8 mouse cellular contexts compared by ENCODE assay signal in the genomic region with DNA sequence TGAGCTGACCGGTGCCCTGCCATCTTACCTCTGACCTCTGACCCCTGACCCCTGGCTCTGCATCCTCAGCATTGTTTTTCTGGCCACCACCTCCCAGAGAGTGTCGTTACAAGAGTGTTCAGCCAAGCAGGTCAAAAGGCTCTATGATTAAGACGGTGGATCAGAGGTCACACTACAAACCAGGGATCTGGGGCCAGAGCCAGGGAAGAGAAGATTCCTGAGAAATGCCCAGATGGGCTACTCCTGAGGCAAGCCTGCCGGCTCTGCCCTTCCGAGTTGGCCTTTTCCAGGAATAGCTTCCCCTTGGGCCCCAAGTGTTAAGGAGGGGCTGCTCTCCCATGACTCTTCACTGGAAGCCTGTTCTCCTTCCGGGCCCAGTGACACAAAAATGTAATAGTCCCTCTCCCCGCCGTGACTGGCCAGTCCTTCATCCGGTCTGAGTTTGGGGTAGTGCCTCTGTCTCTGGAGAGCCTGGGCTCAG. TPM values are rescaled to one million over a fixed set of nuclear protein-coding genes. Genes with fewer than 3 reads are reported as not detected.
DNase-seq lines count a peak whose midpoint lies in the region; ATAC-seq and TF ChIP-seq lines count a peak whose summit lies in the region.

No protein-coding gene starts in this region.

- TF ChIP-seq CTCF in left cerebral cortex, adult 2 months (IDR thresholded peaks at IDR 0.05) = no peak

- H3K4me3 ChIP-seq in left cerebral cortex, adult 2 months = peak overlapping the region; percentile 64; the same call in 1 of the 2 replicates
- no peak overlapping the region for H3K4me3 ChIP-seq in intestine, embryonic 15.5 days (replicated peaks)

- no peaks in the 10 kb centered on the region for H3K36me3 ChIP-seq in intestine, embryonic 15.5 days

- H3K4me1 ChIP-seq in intestine, embryonic 15.5 days (replicated peaks) = peaks cover 20% of the 10 kb centered on the region

- peaks cover 41% of the 10 kb centered on the region for H3K27me3 ChIP-seq in intestine, embryonic 15.5 days (replicated peaks)

- no peak overlapping the region for H3K9ac ChIP-seq in intestine, embryonic 15.5 days

- no peak overlapping the region for H3K4me2 ChIP-seq in intestine, embryonic 15.5 days (replicated peaks)

- ATAC-seq in intestine, embryonic 15.5 days = 0 out of 2 replicates have a peak, but pooled peaks have one; percentile 12

- H3K9me3 ChIP-seq in intestine, embryonic 15.5 days = no peaks in the 10 kb centered on the region

- peak overlapping the region; percentile 36 for H3K27ac ChIP-seq in left cerebral cortex, adult 2 months
- no peak overlapping the region for H3K27ac ChIP-seq in intestine, embryonic 15.5 days

- DNase-seq in left cerebral cortex, adult 2 months (ENCODE audit: extremely low spot score in 1 of 2, low spot score in 2 of 2) = no peak
- no peak for DNase-seq in left cerebral cortex, postnatal 14 days (ENCODE audit: low spot score in 2 of 2)
- DNase-seq in embryo, embryonic 11 days = peak; percentile 48
- DNase-seq in lung, postnatal 36 days = peak; percentile 65
- no peak for DNase-seq in right cerebral cortex, postnatal 36 days (ENCODE audit: low spot score in 2 of 2)
- no peak for DNase-seq in thymus, postnatal 10 days (ENCODE audit: low spot score in 2 of 2)
- no peak for DNase-seq in urinary bladder, postnatal 14 days (ENCODE audit: low spot score)

- intact Hi-C loops in left cerebral cortex, adult 2 months (cut with DNase I) = no loop called here
- intact Hi-C loops in left cerebral cortex, postnatal 14 days (cut with DNase I) = no loop called here

- WGBS in intestine, embryonic 15.5 days = 4% methylated on average over 9 of the region's 9 CpGs

RNA-seq across cellular contexts. Expression of a gene that starts 2.2 kb away (rescaled TPM):
- 100 to 1,000 TPM in 1 of 2 experiments, 10 to 100 TPM in 1; 78.6 to 101 TPM for total RNA-seq in left cerebral cortex, adult 2 months (2021)
- 10 to 100 TPM; 75.6 to 99.5 TPM for total RNA-seq in left cerebral cortex, postnatal 14 days (2021)
- polyA plus RNA-seq in intestine, embryonic 15.5 days (2015; fragmentation: Nextera tagmentation; extraction: Ambion mirVana) = 0.21 and 0.45 TPM in 2 replicates

RNA-seq across cellular contexts. Expression of a gene that starts 43.6 kb away (rescaled TPM):
- 10 to 100 TPM; 34.8 to 36.5 TPM for total RNA-seq in left cerebral cortex, adult 2 months (2021)
- 10 to 100 TPM; 28.0 to 34.8 TPM for total RNA-seq in left cerebral cortex, postnatal 14 days (2021)
- 51.6 and 57.1 TPM in 2 replicates for polyA plus RNA-seq in intestine, embryonic 15.5 days (2015; fragmentation: Nextera tagmentation; extraction: Ambion mirVana)

Comparison
In these comparisons a context has a peak if more than half of its experiments do, and no peak if none do; other contexts are left out.
1. DNase-seq: peak in embryo, embryonic 11 days (single experiment) and lung, postnatal 36 days (single experiment); none in left cerebral cortex, adult 2 months (0 of 2), left cerebral cortex, postnatal 14 days (0 of 2), right cerebral cortex, postnatal 36 days (0 of 2), thymus, postnatal 10 days (0 of 2) and urinary bladder, postnatal 14 days (single experiment).